ENCODE assay signal across 9 mouse cellular contexts in genomic region chrX:60891329-60892095, GRCm38 (mm10). TPM values are rescaled to one million over a fixed set of nuclear protein-coding genes. Genes with fewer than 3 reads are reported as not detected.
DNase-seq lines count a peak whose midpoint lies in the region; ATAC-seq and TF ChIP-seq lines count a peak whose summit lies in the region.
"Had no signal": no experiment of that assay in that cellular context is flagged by ENCODE, and none has a peak within 500 bp of the region (broad histone marks: within the 10 kb centered on the region; RNA-seq: fewer than 3 reads in every experiment).

No protein-coding gene starts in this region.

- H3K9me3 ChIP-seq in lung, embryonic 14.5 days (ENCODE audit: low read depth, low read length), result no peaks in the 10 kb centered on the region
- no peaks in the 10 kb centered on the region for H3K9me3 ChIP-seq in forebrain, embryonic 12.5 days
- no peaks in the 10 kb centered on the region for H3K9me3 ChIP-seq in limb, embryonic 12.5 days

- H3K4me2 ChIP-seq in lung, embryonic 14.5 days, result peak overlapping the region; percentile 65
- peak overlapping the region; percentile 60 for H3K4me2 ChIP-seq in forebrain, embryonic 12.5 days
- peak overlapping the region; percentile 63 for H3K4me2 ChIP-seq in limb, embryonic 12.5 days

- no peak overlapping the region for H3K9ac ChIP-seq in lung, embryonic 14.5 days
- peak overlapping the region; percentile 79 for H3K9ac ChIP-seq in forebrain, embryonic 12.5 days
- H3K9ac ChIP-seq in limb, embryonic 12.5 days (replicated peaks), result no peak overlapping the region

- H3K27ac ChIP-seq in lung, embryonic 14.5 days (ENCODE audit: low read depth), result no peak overlapping the region
- peak overlapping the region; percentile 90 for H3K27ac ChIP-seq in forebrain, embryonic 12.5 days
- no peak overlapping the region for H3K27ac ChIP-seq in limb, embryonic 12.5 days
- H3K27ac ChIP-seq in small intestine, adult 2 months (ENCODE audit: insufficient read depth, low read depth, low read length), result no peak overlapping the region

- no peak for ATAC-seq in lung, embryonic 14.5 days (ENCODE audit: insufficient read depth)
- ATAC-seq in forebrain, embryonic 12.5 days (ENCODE audit: low FRiP score), result no peak
- no peak for ATAC-seq in limb, embryonic 12.5 days (ENCODE audit: insufficient number of reproducible peaks, insufficient read depth, low FRiP score, low TSS enrichment, low read depth)
- no peak for ATAC-seq in inflammation-experienced regulatory T-cells, adult 6 months

- peaks cover 81% of the 10 kb centered on the region for H3K27me3 ChIP-seq in lung, embryonic 14.5 days (ENCODE audit: insufficient read depth, low read length)
- H3K27me3 ChIP-seq in forebrain, embryonic 12.5 days, result no peaks in the 10 kb centered on the region; the same call in 1 of the 2 replicates
- peaks cover 93% of the 10 kb centered on the region for H3K27me3 ChIP-seq in limb, embryonic 12.5 days
- H3K27me3 ChIP-seq in small intestine, adult 2 months (ENCODE audit: control insufficient read depth, insufficient read depth, low read length), result peaks cover 27% of the 10 kb centered on the region

- peak overlapping the region; percentile 36 for H3K4me3 ChIP-seq in lung, embryonic 14.5 days (ENCODE audit: low read depth, low read length)
- peak overlapping the region; percentile 63 for H3K4me3 ChIP-seq in forebrain, embryonic 12.5 days (replicated peaks)
- H3K4me3 ChIP-seq in limb, embryonic 12.5 days (replicated peaks), result peak overlapping the region; percentile 41
- peak overlapping the region; percentile 51 for H3K4me3 ChIP-seq in small intestine, adult 2 months (ENCODE audit: low read depth, low read length)

- TF ChIP-seq POLR2A in small intestine, adult 2 months (IDR thresholded peaks at IDR 0.05; ENCODE audit: low read depth, low read length), result no peak

- no peak for DNase-seq in lung, embryonic 14.5 days
- DNase-seq in lung, adult 18-20 months, result no peak
- DNase-seq in layer of hippocampus, postnatal 14 days (ENCODE audit: low spot score in 2 of 2), result no peak
- no peak for DNase-seq in cerebellum, postnatal 36 days

- no peaks in the 10 kb centered on the region for H3K36me3 ChIP-seq in lung, embryonic 14.5 days (ENCODE audit: insufficient read depth)
- no peaks in the 10 kb centered on the region for H3K36me3 ChIP-seq in forebrain, embryonic 12.5 days (replicated peaks)
- no peaks in the 10 kb centered on the region for H3K36me3 ChIP-seq in limb, embryonic 12.5 days
- no peaks in the 10 kb centered on the region for H3K36me3 ChIP-seq in small intestine, adult 2 months (ENCODE audit: control insufficient read depth, insufficient read depth, low read length)

- 11% methylated on average over 37 of the region's 43 CpGs for WGBS in lung, embryonic 14.5 days
- 24% methylated on average over 43 of the region's 43 CpGs for WGBS in forebrain, embryonic 12.5 days
- 12% methylated on average over 43 of the region's 43 CpGs for WGBS in limb, embryonic 12.5 days
- WGBS in small intestine, adult 2 months, result 12% methylated on average over 43 of the region's 43 CpGs

- H3K4me1 ChIP-seq in lung, embryonic 14.5 days (ENCODE audit: insufficient read depth), result no peaks in the 10 kb centered on the region
- H3K4me1 ChIP-seq in forebrain, embryonic 12.5 days, result peaks cover 18% of the 10 kb centered on the region
- H3K4me1 ChIP-seq in limb, embryonic 12.5 days (replicated peaks), result no peaks in the 10 kb centered on the region
- H3K4me1 ChIP-seq in small intestine, adult 2 months (ENCODE audit: control insufficient read depth, insufficient read depth, insufficient read length, low read length), result 0 out of 2 replicates have a peak, but pooled peaks cover 2% of the 10 kb centered on the region

- no peak for TF ChIP-seq CTCF in lung, embryonic 14.5 days (IDR thresholded peaks at IDR 0.05; ENCODE audit: low read depth)
- TF ChIP-seq CTCF in small intestine, adult 2 months (IDR thresholded peaks at IDR 0.05; ENCODE audit: extremely low read depth, insufficient read length, insufficient replicate concordance, low read depth, low read length), result no peak

RNA-seq across cellular contexts. Expression of gene Sox3, which starts 1.7 kb away (rescaled TPM):
- not detected in 2 replicates for polyA plus RNA-seq in lung, embryonic 14.5 days (2014; fragmentation: Nextera tagmentation; extraction: Ambion mirVana)
- 8.1 and 9.3 TPM in 2 replicates for polyA plus RNA-seq in forebrain, embryonic 12.5 days (2016; fragmentation: Nextera tagmentation; extraction: Ambion mirVana)
- not detected in 2 replicates for polyA plus RNA-seq in limb, embryonic 12.5 days (2016; fragmentation: Nextera tagmentation; extraction: Ambion mirVana)
- polyA plus RNA-seq in small intestine, adult 2 months (2012; rRNA removed), result 0.09 TPM in 1 of 2 replicates, not detected in the other
- polyA plus RNA-seq in inflammation-experienced regulatory T-cells, adult 6 months (2017; shearing (Covaris generic)), result not detected
- 1 to 10 TPM; 3.4 to 5.4 TPM for total RNA-seq in layer of hippocampus, postnatal 14 days (2021)
- polyA plus RNA-seq: gonadal fat pad, adult 2 months had no signal
